ENCODE assay signal across 8 mouse cellular contexts in the genomic region with DNA sequence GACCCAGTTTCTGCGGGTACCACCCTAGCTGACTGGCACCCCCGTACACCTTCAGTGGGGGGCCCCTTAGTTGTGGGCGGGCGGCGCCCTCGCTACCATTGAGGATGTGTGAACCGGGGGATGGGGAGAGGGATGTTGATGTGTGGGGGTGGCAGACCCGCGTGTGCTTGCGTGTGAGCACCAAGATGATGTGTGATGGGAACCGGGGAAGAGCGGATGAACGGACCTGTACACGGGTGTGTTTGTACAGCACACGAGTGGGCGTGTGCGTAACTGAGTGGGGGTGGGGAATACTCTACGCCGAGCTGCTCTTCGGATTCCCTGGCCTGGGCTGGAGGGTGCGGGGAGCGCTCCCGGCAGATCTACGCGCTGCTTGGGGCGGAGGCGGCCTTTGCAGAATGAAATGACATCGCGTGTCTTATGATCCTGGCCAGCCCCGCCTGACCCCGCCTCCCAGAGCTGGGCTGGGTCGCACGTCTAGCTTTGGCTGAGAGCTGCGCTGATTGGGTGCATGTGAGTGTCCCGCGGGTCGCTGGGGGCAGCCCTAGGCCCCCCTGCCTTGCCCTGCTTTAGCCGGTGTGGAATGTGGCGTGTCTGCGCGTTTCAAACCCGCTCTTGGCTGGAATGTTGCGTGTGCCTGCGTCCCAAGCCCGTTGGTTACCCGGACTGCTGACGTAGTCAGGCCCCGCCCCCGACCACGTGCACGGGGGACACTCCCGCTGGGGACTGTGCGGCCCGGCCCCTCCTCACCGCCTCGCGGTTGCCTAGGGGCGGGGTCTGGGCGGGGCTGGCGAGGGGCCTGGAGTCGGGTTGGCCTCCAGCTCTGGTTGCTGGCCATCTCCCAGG. TPM values are rescaled to one million over a fixed set of nuclear protein-coding genes. Genes with fewer than 3 reads are reported as not detected.
DNase-seq lines count a peak whose midpoint lies in the region; ATAC-seq lines count a peak whose summit lies in the region.

No protein-coding gene starts in this region.

- H3K9me3 ChIP-seq in hindbrain, embryonic 15.5 days = no peaks in the 10 kb centered on the region

- peak overlapping the region; percentile 85 for H3K4me2 ChIP-seq in hindbrain, embryonic 15.5 days

- under 1% methylated on average over 59 of the region's 61 CpGs for WGBS in hindbrain, embryonic 15.5 days

- ATAC-seq in hindbrain, embryonic 15.5 days (ENCODE audit: low FRiP score, low read depth) = peak; percentile 76

- H3K4me3 ChIP-seq in hindbrain, embryonic 15.5 days = peak overlapping the region; percentile 88

- peak overlapping the region; percentile 93 for H3K9ac ChIP-seq in hindbrain, embryonic 15.5 days

- H3K27me3 ChIP-seq in hindbrain, embryonic 15.5 days = no peaks in the 10 kb centered on the region

- H3K36me3 ChIP-seq in hindbrain, embryonic 15.5 days = no peaks in the 10 kb centered on the region

- peaks cover 49% of the 10 kb centered on the region for H3K4me1 ChIP-seq in hindbrain, embryonic 15.5 days (replicated peaks)

- H3K27ac ChIP-seq in hindbrain, embryonic 15.5 days (replicated peaks) = peak overlapping the region; percentile 95

- peak; percentile 98 for DNase-seq in R1 (ENCODE audit: low read depth, low spot score)
- DNase-seq in cerebellum, postnatal 25 days = peak; percentile 99
- peak; percentile 97 to 98 for DNase-seq in frontal cortex, postnatal 36 days (ENCODE audit: low spot score in 2 of 2)
- peak; percentile 96 for DNase-seq in left cerebral cortex, adult 11 months (ENCODE audit: low spot score)
- DNase-seq in lung, postnatal 4 days = peak; percentile 99 to 100
- DNase-seq in retina, postnatal 7 days (ENCODE audit: low read depth, low spot score) = peak; percentile 96
- DNase-seq in urinary bladder, adult 2 months (ENCODE audit: low spot score) = peak; percentile 99

RNA-seq across cellular contexts. Expression of gene Mnt, which starts 1.1 kb away (rescaled TPM):
- polyA plus RNA-seq in hindbrain, embryonic 15.5 days (2015; fragmentation: Nextera tagmentation; extraction: Ambion mirVana) = 8.7 and 9.7 TPM in 2 replicates
- polyA plus RNA-seq in urinary bladder, adult 2 months (2012; rRNA removed) = 7.9 and 14.8 TPM in 2 replicates

Comparison
In these comparisons a context has a peak if more than half of its experiments do, and no peak if none do; other contexts are left out.
1. Peak in every context shown above with its lines: DNase-seq, ATAC-seq, H3K4me3 ChIP-seq and H3K27ac ChIP-seq.